Mouse (Mus musculus) embryo, embryonic 11.5 days (tissue): Measurements from ENCODE around the gene Tnni2.

Experiments used
- DNase-seq: peaks from one replicate; pipeline ENCODE4 v3.0.0-alpha.2; 2012; ENCODE audit warnings: low read depth, low spot score

Gene Tnni2

GRCm38 (mm10) chr7:142430160-142430678, 11.4 kb upstream of the Tnni2 start:
- DNase-seq, result peak; percentile 22

- no peak for DNase-seq
Measured at GRCm38 (mm10) chr7:142431106-142431505, 10.5 kb upstream of the Tnni2 start.

- no peak for DNase-seq
Measured at GRCm38 (mm10) chr7:142433623-142434022, 8.0 kb upstream of the Tnni2 start.

- no peak for DNase-seq
Measured at GRCm38 (mm10) chr7:142434137-142434865, 7.3 kb upstream of the Tnni2 start, which contains the start of gene Syt8. Gene Syt8, plus strand, starts transcription at chr7:142434850.

GRCm38 (mm10) chr7:142435524-142435923, 6.1 kb upstream of the Tnni2 start:
- DNase-seq, result peak; percentile 56

GRCm38 (mm10) chr7:142437324-142437723, 4.3 kb upstream of the Tnni2 start:
- no peak for DNase-seq

GRCm38 (mm10) chr7:142439966-142440365, 1.6 kb upstream of the Tnni2 start:
- DNase-seq, result no peak

GRCm38 (mm10) chr7:142440657-142441114, 922 bp upstream of the Tnni2 start:
- peak; percentile 61 for DNase-seq

- no peak for DNase-seq
Measured at GRCm38 (mm10) chr7:142442081-142442907, 686 bp downstream of the Tnni2 start.

GRCm38 (mm10) chr7:142442908-142443420, 1.4 kb downstream of the Tnni2 start:
- no peak for DNase-seq

- DNase-seq, result no peak
Measured at GRCm38 (mm10) chr7:142443474-142443873, 1.9 kb downstream of the Tnni2 start.

- DNase-seq, result no peak
Measured at GRCm38 (mm10) chr7:142444171-142444570, 2.6 kb downstream of the Tnni2 start.

- DNase-seq, result no peak
Measured at GRCm38 (mm10) chr7:142445324-142445723, 3.7 kb downstream of the Tnni2 start.

GRCm38 (mm10) chr7:142446264-142446663, 4.7 kb downstream of the Tnni2 start:
- no peak for DNase-seq

- no peak for DNase-seq
Measured at GRCm38 (mm10) chr7:142449038-142449617, 7.5 kb downstream of the Tnni2 start.

GRCm38 (mm10) chr7:142454706-142455105, 13.1 kb downstream of the Tnni2 start:
- no peak for DNase-seq

GRCm38 (mm10) chr7:142455251-142455650, 13.6 kb downstream of the Tnni2 start:
- DNase-seq, result no peak

- DNase-seq, result no peak
Measured at GRCm38 (mm10) chr7:142456806-142457205, 15.2 kb downstream of the Tnni2 start.

GRCm38 (mm10) chr7:142457227-142457811, 15.7 kb downstream of the Tnni2 start:
- DNase-seq, result no peak

- no peak for DNase-seq
Measured at GRCm38 (mm10) chr7:142458026-142458425, 16.4 kb downstream of the Tnni2 start.

- no peak for DNase-seq
Measured at GRCm38 (mm10) chr7:142458676-142459298, 17.2 kb downstream of the Tnni2 start.
